8 mouse cellular contexts compared by ENCODE assay signal in genomic region chr5:112012505-112013164, GRCm38 (mm10).
DNase-seq lines count a peak whose midpoint lies in the region; ATAC-seq lines count a peak whose summit lies in the region.

No protein-coding gene starts in this region.

- no peaks in the 10 kb centered on the region for H3K36me3 ChIP-seq in heart, embryonic 11.5 days (ENCODE audit: control insufficient read depth, insufficient read depth, low read length)
- no peaks in the 10 kb centered on the region for H3K36me3 ChIP-seq in midbrain, embryonic 10.5 days

- peak; percentile 21 for DNase-seq in kidney, postnatal 14 days
- no peak for DNase-seq in kidney, adult 9 months
- peak; percentile 72 for DNase-seq in embryo, embryonic 10.5 days (ENCODE audit: low spot score)
- peak; percentile 62 for DNase-seq in midbrain, embryonic 10.5 days (ENCODE audit: low spot score)
- DNase-seq in spleen, postnatal 4 days (ENCODE audit: low spot score in 2 of 2), result no peak
- DNase-seq in left cerebral cortex, adult 11 months (ENCODE audit: low spot score), result no peak

- H3K9ac ChIP-seq in heart, embryonic 11.5 days (ENCODE audit: low read depth, low read length), result no peak overlapping the region

- ATAC-seq in heart, embryonic 11.5 days (replicated peaks; ENCODE audit: insufficient number of reproducible peaks, low FRiP score, low TSS enrichment), result peak; percentile 59
- no peak for ATAC-seq in monocyte, adult 5-6 weeks (replicated peaks; ENCODE audit: insufficient number of reproducible peaks, low FRiP score, low TSS enrichment, poor library complexity, severe bottlenecking)

- no peak overlapping the region for H3K4me3 ChIP-seq in heart, embryonic 11.5 days (ENCODE audit: low read depth, low read length)
- no peak overlapping the region for H3K4me3 ChIP-seq in midbrain, embryonic 10.5 days

- WGBS in heart, embryonic 11.5 days (ENCODE audit: insufficient replicate concordance), result 10% methylated on average over 9 of the region's 9 CpGs
- 20% methylated on average over 9 of the region's 9 CpGs for WGBS in midbrain, embryonic 10.5 days

- H3K4me1 ChIP-seq in heart, embryonic 11.5 days (ENCODE audit: control insufficient read depth, insufficient read depth, low read length), result no peaks in the 10 kb centered on the region
- peaks cover 17% of the 10 kb centered on the region for H3K4me1 ChIP-seq in midbrain, embryonic 10.5 days

- H3K27me3 ChIP-seq in heart, embryonic 11.5 days (ENCODE audit: control insufficient read depth, insufficient read depth, low read length), result peaks cover 4% of the 10 kb centered on the region; the same call in 1 of the 2 replicates
- peaks cover 25% of the 10 kb centered on the region; the same call in 1 of the 2 replicates for H3K27me3 ChIP-seq in midbrain, embryonic 10.5 days (ENCODE audit: low read depth, poor library complexity, severe bottlenecking)

- H3K27ac ChIP-seq in heart, embryonic 11.5 days (ENCODE audit: low read depth, low read length), result peak overlapping the region; percentile 38; the same call in 1 of the 2 replicates
- H3K27ac ChIP-seq in midbrain, embryonic 10.5 days (replicated peaks), result peak overlapping the region; percentile 56

- no peaks in the 10 kb centered on the region for H3K9me3 ChIP-seq in heart, embryonic 11.5 days (replicated peaks; ENCODE audit: control insufficient read depth, low read length)
- peaks cover 6% of the 10 kb centered on the region; the same call in 1 of the 2 replicates for H3K9me3 ChIP-seq in midbrain, embryonic 10.5 days (replicated peaks)

- H3K4me2 ChIP-seq in heart, embryonic 11.5 days, result peak overlapping the region; percentile 28; the same call in 1 of the 2 replicates

Comparison
In these comparisons a context has a peak if more than half of its experiments do, and no peak if none do; other contexts are left out.
1. DNase-seq: peak in kidney, postnatal 14 days (single experiment), embryo, embryonic 10.5 days (single experiment) and midbrain, embryonic 10.5 days (single experiment); none in kidney, adult 9 months (single experiment), spleen, postnatal 4 days (0 of 2) and left cerebral cortex, adult 11 months (single experiment).